Mouse (Mus musculus): ENCODE data around the gene Tmem233.

DNA sequence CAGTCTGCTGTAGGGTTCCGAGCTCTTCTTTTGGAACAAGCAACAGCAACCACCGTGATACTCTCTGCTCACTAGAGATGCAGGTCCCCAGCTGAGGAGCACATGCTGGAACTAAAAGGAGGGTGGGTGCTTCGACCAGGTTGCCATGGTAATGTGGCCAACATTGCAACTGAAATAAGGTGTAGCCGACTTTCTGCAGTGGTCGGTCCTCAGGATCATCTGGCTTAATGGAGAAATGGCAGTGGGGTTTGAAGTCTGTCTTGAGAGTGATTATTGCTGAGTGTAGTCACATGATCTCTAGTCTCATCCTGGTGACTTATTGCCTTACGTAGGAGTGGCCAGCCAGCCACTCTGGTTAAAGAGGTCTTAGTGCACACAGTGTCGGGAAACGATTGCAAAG lies 69.2 kb downstream of the Tmem233 start:
- no peak for TF ChIP-seq POLR2A (IDR thresholded peaks at IDR 0.05; ENCODE audit: extremely low read depth, insufficient read depth, low read length)
- no peak for TF ChIP-seq CTCF (IDR thresholded peaks at IDR 0.05; ENCODE audit: extremely low read depth, insufficient read depth, low read length)
